Mouse (Mus musculus): ENCODE measurements around the gene Hoxc13. TPM values are rescaled to one million over a fixed set of nuclear protein-coding genes. Genes with fewer than 3 reads are reported as not detected.

The Hoxc13 gene
- polyA plus RNA-seq (2012; ENCODE audit: insufficient read depth, insufficient read length, missing spikeins), result not detected in 2 replicates

DNA sequence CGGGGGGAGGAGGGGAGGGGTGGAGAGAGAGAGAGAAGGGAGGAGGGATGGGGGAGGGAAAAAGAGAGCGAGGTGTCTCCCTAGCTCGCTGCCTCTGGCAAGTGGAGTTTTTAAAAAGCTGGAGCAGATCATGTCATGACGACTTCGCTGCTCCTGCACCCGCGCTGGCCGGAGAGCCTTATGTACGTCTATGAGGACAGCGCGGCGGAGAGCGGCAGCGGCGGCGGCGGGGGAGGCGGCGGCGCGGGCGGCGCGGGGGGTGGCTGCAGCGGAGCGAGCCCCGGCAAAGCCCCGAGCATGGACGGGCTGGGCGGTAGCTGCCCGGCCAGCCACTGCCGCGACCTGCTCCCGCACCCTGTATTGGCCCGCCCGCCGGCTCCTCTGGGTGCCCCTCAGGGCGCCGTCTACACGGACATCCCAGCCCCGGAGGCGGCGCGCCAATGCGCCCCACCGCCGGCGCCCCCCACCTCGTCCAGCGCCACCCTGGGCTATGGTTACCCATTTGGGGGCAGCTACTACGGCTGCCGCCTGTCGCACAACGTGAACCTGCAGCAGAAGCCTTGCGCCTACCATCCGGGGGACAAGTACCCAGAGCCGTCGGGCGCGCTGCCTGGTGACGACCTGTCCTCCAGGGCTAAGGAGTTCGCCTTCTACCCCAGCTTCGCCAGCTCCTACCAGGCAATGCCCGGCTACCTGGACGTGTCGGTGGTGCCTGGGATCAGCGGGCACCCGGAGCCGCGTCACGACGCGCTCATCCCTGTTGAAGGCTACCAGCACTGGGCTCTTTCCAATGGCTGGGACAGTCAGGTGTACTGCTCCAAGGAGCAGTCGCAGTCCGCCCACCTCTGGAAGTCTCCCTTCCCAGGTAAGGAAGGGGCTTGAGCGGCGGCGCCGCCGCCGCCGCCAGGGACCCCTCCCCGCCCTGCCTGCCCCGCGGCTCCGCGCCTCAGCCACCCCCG, at the start of gene Hoxc13:
Gene Hoxc13 (plus strand): TSS at position 51 of the 959 bp plus-strand sequence.
- Histone ChIP-seq H3K4me1 (ENCODE audit: control insufficient read depth, insufficient read depth, insufficient read length, low read length) (no peaks in the 10 kb centered on the region), H3K27ac (replicated peaks; ENCODE audit: low read depth, low read length) (no peak within 1 kb of the TSS), H3K4me3 (ENCODE audit: insufficient read depth, low read depth, low read length) (peak within 1 kb of the TSS; percentile 2)

- no peak overlapping the region for H3K4me3 ChIP-seq (ENCODE audit: insufficient read depth, low read depth, low read length)
- H3K4me1 ChIP-seq (ENCODE audit: control insufficient read depth, insufficient read depth, insufficient read length, low read length), result no peaks in the 10 kb centered on the region
- H3K27ac ChIP-seq (replicated peaks; ENCODE audit: low read depth, low read length), result no peak overlapping the region
These were observed 35.1 kb upstream of the Hoxc13 start for GRCm38 (mm10) chr15:102885803-102886202.

GRCm38 (mm10) chr15:102895115-102895514, 25.8 kb upstream of the Hoxc13 start:
- Histone ChIP-seq H3K4me1 (ENCODE audit: control insufficient read depth, insufficient read depth, insufficient read length, low read length) (no peaks in the 10 kb centered on the region), H3K27ac (replicated peaks; ENCODE audit: low read depth, low read length) (no peak overlapping the region), H3K4me3 (ENCODE audit: insufficient read depth, low read depth, low read length) (no peak overlapping the region)

GRCm38 (mm10) chr15:102904946-102905345, 16.0 kb upstream of the Hoxc13 start:
- Histone ChIP-seq H3K4me1 (ENCODE audit: control insufficient read depth, insufficient read depth, insufficient read length, low read length) (no peaks in the 10 kb centered on the region), H3K27ac (replicated peaks; ENCODE audit: low read depth, low read length) (no peak overlapping the region), H3K4me3 (ENCODE audit: insufficient read depth, low read depth, low read length) (no peak overlapping the region)

GRCm38 (mm10) chr15:102909536-102909935, 11.4 kb upstream of the Hoxc13 start:
- H3K4me1 ChIP-seq (ENCODE audit: control insufficient read depth, insufficient read depth, insufficient read length, low read length), result no peaks in the 10 kb centered on the region
- no peak overlapping the region for H3K4me3 ChIP-seq (ENCODE audit: insufficient read depth, low read depth, low read length)
- no peak overlapping the region for H3K27ac ChIP-seq (replicated peaks; ENCODE audit: low read depth, low read length)

- Histone ChIP-seq H3K4me1 (ENCODE audit: control insufficient read depth, insufficient read depth, insufficient read length, low read length) (no peaks in the 10 kb centered on the region), H3K4me3 (ENCODE audit: insufficient read depth, low read depth, low read length) (no peak overlapping the region), H3K27ac (replicated peaks; ENCODE audit: low read depth, low read length) (no peak overlapping the region)
These were observed 10.9 kb upstream of the Hoxc13 start for GRCm38 (mm10) chr15:102910038-102910437.

- no peak overlapping the region for H3K4me3 ChIP-seq (ENCODE audit: insufficient read depth, low read depth, low read length)
- no peaks in the 10 kb centered on the region for H3K4me1 ChIP-seq (ENCODE audit: control insufficient read depth, insufficient read depth, insufficient read length, low read length)
- no peak overlapping the region for H3K27ac ChIP-seq (replicated peaks; ENCODE audit: low read depth, low read length)
These were observed 10.3 kb upstream of the Hoxc13 start for GRCm38 (mm10) chr15:102910496-102911095.

DNA sequence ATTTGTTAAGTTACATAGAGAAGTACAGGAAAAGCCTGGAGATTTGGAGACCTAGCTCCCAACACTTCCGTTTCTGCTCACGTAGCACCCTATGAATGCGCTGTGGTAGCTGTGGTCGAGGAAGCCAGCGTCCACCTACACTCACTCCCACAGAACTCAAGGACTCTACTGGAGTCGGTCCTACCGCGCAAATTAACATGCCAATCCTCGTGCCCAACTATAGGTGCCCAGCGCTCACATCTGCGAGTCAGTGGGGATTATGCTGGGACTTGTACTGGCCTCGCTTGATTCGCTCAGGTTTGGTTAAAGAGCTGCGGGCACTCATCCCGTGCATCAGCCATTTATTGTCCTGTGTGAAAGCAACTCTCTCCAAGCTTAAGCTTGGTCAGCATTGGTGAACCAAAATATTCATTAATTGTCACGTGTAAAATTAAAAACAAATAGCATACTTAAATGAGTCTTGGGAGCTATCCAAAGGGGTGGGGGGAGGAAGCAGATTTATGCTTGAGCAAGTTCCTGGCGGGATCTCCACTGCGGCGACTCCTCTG, 7.8 kb upstream of the Hoxc13 start:
- Histone ChIP-seq H3K27ac (replicated peaks; ENCODE audit: low read depth, low read length) (no peak overlapping the region), H3K4me3 (ENCODE audit: insufficient read depth, low read depth, low read length) (no peak overlapping the region), H3K4me1 (ENCODE audit: control insufficient read depth, insufficient read depth, insufficient read length, low read length) (no peaks in the 10 kb centered on the region)

DNA sequence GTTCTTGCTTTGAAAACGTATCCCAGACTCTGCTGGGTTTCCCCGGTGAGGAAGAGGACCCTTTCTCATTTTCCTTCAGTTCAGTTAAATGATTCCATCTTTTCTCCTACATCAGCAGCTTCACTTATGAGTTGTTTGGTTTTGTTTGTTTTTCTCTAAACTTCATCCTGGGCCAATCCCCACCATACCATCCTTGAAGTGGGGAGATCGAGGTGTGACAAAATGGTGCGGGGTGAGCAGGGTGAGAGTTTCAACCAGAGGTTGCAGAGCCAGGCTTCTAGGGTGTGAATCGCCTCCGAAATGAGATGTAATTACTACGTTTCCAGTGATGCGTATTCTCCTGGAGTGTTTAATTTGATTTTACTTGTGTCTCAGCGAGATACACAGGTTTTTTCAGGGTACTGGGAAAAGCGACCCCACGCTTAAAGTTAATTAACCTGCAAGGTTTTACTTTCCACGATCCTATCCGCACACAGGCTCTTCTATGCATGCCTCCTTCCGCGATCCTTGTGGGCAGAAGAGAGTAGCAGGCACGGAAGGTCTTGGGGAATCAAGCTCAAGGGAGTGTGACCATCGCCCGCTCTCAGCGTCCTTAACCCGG, 2.8 kb upstream of the Hoxc13 start:
- no peak overlapping the region for H3K27ac ChIP-seq (replicated peaks; ENCODE audit: low read depth, low read length)
- no peaks in the 10 kb centered on the region for H3K4me1 ChIP-seq (ENCODE audit: control insufficient read depth, insufficient read depth, insufficient read length, low read length)

GRCm38 (mm10) chr15:102918611-102919265, 2.2 kb upstream of the Hoxc13 start:
- H3K27ac ChIP-seq (replicated peaks; ENCODE audit: low read depth, low read length), result no peak overlapping the region
- no peaks in the 10 kb centered on the region for H3K4me1 ChIP-seq (ENCODE audit: control insufficient read depth, insufficient read depth, insufficient read length, low read length)
- H3K4me3 ChIP-seq (ENCODE audit: insufficient read depth, low read depth, low read length), result no peak overlapping the region

More for the DNA sequence above, 2.8 kb upstream of the Hoxc13 start:
- H3K4me3 ChIP-seq (ENCODE audit: insufficient read depth, low read depth, low read length), result no peak overlapping the region

GRCm38 (mm10) chr15:102919336-102920180, 1.3 kb upstream of the Hoxc13 start:
- no peak overlapping the region for H3K4me3 ChIP-seq (ENCODE audit: insufficient read depth, low read depth, low read length)
- H3K27ac ChIP-seq (replicated peaks; ENCODE audit: low read depth, low read length), result no peak overlapping the region
- no peaks in the 10 kb centered on the region for H3K4me1 ChIP-seq (ENCODE audit: control insufficient read depth, insufficient read depth, insufficient read length, low read length)

DNA sequence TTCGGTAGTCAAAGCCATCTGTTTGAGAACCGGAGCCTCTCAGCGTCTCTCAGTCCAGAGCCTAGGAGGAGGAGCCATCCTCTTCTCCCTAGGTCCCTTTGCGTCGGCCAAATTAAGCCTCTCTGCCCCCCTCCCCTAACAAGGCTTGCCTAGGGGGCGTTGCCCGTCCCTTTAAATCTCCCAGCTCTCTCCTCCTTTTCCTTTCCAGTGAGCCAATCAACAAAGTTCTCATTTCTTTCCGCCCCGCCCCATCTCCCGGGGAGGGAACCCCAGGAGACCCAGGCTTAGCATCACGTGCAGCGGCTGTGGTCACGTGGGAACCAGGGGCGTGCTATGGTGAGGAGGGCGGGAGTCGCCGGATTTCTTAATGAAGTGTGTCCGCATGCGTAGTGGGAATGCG, 284 bp upstream of the Hoxc13 start:
- Histone ChIP-seq H3K4me3 (ENCODE audit: insufficient read depth, low read depth, low read length) (peak overlapping the region; percentile 2), H3K4me1 (ENCODE audit: control insufficient read depth, insufficient read depth, insufficient read length, low read length) (no peaks in the 10 kb centered on the region), H3K27ac (replicated peaks; ENCODE audit: low read depth, low read length) (no peak overlapping the region)

DNA sequence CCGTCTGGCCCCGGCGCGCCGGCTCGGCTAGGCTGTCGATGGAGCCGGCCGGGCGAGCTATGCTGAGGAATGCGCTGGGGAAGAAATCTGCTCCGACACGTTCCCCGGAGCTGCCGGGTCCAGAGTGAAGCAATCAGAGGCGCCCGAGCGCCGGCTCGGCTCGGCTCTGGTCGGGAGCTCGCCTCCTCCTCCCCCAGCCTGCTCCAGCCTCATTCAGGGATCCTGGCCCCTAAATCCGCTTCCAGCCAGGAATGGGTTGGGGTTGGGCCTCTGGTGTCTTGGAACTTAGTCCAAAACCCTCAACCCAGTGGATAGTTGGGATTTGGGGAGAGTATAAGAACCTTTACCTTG, 1.1 kb downstream of the Hoxc13 start:
- no peak overlapping the region for H3K4me3 ChIP-seq (ENCODE audit: insufficient read depth, low read depth, low read length)
- no peaks in the 10 kb centered on the region for H3K4me1 ChIP-seq (ENCODE audit: control insufficient read depth, insufficient read depth, insufficient read length, low read length)
- no peak overlapping the region for H3K27ac ChIP-seq (replicated peaks; ENCODE audit: low read depth, low read length)
